Mouse (Mus musculus) small intestine, adult 2 months (tissue): ENCODE measurements around the gene Ints6l.

Source experiments
- CTCF ChIP-seq: fragments of 200-500 bp; IDR thresholded peaks from 2 replicates; pipeline ENCODE4 v1.5.1; 2012; ENCODE audit warnings: low read depth, mild to moderate bottlenecking, control low read depth, inconsistent platforms, low read length, moderate library complexity, mixed read lengths; ENCODE audit not compliant: insufficient replicate concordance, insufficient read length; ENCODE audit errors: extremely low read depth
- POLR2A ChIP-seq: fragments of 200-500 bp; IDR thresholded peaks from 2 replicates; pipeline ENCODE4 v1.6.1; 2012; ENCODE audit warnings: low read depth, mild to moderate bottlenecking, control low read depth, inconsistent platforms, low read length, moderate library complexity

- TF ChIP-seq POLR2A = no peak
- peak; percentile 55; the same call in 1 of the 2 replicates for TF ChIP-seq CTCF
These were observed 76.6 kb downstream of the Ints6l start for GRCm38 (mm10) chrX:56531266-56531665.
